Mouse (Mus musculus) mouse trophoblast stem cell (cell line): ENCODE measurements around the gene Hmgn2.
"Not testable (repeated sequence)": the region's sequence is repeated elsewhere in the genome, so short reads cannot be mapped to it uniquely, and the experiment has no call there.

Experiments used
- in situ Hi-C, 2 experiments: fragments of 300-500 bp; cut with MseI, MboI; formaldehyde crosslinking; loops; 2 replicates in 1 of 2; 3 replicates in 1 of 2; pipeline ENCODE4 v1.15.1; 2025

Hmgn2 gene

DNA sequence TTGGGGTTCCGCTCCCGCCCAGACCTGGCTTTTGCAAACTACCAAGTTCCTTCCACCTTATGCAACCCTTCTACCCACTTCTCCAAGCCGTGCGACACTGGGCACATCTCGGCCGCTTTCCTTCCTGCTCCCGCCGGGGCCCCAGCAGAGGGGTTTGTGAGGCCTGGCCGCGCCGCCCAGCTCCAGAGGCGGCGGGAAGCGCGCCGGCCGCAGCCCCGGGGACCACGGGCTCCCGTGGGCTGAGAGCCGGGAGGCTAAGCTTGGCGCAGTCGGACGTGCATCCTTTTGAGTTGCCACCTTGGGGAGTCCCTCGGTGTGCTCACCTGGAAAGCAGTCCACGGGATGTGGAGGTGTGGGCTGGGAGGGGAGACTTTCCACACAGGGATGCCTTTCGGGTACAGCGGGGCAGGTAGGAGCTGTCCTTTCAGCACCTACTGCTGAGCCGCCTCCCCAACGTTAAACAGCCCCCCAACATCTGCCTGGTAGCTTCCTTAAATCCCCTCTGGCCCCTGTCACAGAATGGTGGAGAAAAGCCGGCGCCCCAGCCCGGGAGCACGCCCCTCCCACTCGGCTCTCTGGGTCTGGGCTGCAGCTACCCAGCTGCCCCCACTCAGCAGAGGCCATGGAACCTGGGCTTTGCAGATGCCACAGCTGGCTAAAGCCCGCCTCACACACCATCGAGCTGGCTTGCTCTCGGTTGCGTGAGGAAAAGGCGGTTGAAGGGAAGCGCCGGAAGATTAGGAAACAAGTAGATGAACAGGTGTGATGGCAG is at the start of gene Hmgn2:
Gene Hmgn2 (minus strand): TSS at position 501 of the 772 bp plus-strand sequence.
- in situ Hi-C loops = no loop called here

DNA sequence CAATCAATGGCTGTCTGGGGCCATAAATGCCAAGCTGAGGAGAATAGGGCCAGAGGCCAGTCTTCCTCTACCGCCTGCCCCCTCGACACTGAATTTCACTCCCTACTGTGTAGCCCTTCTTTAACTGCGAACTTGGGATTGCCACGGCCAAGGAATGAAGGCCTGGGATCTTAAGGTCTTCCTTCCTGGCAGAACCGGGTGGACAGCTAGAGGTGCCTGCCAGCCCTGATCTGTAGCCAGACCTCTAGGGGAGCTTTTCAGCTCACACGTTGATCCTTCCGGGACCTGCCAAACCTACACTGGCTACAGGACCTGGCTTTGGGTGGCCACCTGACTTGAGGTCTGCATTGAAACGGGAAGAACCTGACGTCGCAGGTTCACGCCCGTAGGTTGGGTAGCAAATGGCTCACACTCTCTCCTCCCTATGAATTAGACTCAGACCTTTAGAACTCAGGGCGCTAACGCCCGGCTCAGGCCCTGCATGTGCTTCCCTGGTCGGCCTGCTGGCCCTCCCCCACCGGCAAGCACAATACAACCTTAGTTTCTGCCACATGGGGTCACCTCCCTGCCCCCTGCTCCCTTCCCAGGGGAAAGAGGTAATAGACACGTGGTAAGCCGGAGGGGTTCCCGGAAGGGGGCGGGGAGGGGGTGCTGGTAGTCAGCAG is 48.9 kb upstream of the Hmgn2 start:
- in situ Hi-C loops = no loop called here

DNA sequence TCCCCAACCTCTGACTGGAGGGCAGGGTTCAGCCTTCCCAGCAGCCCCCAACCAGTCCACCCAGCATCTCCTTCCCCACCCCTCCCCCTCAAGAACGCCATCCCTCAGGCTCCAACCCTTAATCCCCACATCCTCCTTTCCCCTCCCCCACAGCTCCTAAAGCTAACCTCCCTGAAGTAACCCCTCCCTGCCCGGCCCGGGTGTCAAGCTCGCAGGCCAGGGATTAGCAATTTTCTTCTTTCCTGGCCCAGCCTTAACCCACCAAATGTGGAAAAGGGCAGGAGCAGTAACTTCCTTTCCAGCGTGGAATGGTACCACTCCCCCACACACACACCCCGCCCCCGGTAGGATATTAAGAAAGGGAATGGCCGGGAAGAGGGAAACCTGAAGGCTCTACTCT is 48.3 kb upstream of the Hmgn2 start:
- in situ Hi-C loops = no loop called here

DNA sequence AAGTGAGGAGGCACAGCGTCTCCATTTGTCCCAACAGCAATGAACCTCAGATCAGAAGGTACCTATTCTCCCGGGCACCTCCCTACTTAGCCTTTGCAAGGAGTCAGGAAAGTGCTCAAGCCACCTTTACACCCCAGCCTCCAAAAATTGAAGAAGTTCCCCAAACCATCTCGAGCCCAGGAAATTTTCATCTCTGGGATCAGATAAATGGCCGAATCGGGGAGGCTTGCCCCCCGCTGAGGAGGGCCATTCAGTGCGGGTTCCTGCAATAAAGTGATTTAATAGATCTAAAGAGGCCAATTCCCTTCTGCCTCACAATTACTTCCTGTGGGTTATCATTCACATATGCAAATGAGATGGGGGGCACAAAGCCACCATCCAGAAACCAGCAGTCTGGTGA is 47.8 kb upstream of the Hmgn2 start:
- in situ Hi-C loops = no loop called here

DNA sequence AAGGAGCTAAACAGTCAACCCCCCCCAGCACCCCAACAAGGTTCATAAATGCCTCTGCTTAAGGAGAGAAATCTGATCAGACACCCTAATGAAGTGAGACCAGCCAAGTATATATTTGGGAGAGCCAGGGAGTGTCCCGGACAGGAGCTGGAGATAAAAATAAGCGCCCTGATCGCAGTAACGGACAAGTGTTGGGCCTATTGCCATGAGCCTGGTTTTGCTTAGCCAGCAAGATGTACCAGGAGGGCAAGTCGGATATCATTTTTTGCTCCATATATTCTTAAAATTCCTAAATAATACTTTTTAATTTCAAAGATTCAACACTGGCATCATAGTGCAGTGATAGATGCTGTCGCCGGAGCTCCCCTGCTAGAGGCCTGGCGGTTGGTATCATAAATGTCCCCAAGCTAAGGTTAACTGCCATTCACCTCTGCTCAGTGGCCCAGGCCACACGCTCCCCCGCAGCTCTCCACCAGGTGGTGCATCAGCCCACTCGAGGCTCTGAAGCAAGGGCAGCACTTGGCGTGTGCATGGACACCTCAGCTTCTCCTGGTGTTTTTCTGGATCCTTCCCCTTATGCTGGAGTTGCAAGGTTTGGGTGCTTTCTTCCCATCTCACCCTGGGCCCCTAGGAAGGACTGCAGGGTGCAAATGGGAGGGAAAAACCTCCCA is 44.5 kb upstream of the Hmgn2 start:
- in situ Hi-C loops = no loop called here

DNA sequence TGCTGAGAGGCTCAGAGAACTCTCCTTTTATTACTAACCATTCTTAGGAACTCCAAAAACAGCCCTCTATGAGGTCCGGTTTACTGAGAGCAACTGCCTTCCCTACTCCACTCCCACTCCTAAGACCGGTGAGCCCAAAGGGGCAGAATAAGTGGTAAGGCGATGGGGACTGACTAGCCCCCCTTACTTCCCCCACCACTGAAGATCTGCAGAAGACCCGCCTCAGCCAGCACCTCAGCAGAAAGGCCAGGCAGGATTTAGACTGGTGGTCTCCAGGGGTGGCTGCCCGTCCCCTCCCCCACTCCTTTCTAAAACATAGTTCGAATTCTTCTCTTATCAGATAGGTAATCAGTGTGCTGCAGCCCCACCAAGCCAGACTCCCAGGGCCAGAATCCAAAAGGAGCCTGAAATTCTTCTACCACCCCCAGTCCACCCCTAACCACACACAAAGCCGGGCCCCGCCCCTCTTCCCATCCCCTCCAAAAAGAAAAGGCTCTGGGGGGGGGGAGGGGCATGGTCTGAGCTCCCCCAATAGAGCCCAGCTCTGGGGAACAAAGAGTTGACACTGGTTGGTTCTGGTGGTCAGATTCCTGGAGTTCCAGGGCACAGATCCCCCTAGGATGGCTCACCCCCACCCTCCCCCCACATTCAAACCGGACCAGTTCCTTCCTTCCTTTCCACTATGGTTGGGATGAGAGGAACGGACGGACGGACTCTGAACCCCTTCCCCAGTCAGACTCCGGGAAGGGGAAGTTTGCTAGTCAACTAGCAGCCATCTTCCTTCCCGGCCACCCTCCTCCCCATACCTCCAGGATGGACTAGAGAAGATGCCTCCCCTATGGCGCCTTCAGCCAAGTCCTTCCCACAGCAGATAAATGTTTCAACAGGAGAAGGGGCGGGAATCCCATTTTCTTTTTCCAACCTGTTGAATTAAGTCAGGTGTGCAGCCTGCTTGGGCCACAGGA is 43.3 kb upstream of the Hmgn2 start:
- in situ Hi-C loops = no loop called here

DNA sequence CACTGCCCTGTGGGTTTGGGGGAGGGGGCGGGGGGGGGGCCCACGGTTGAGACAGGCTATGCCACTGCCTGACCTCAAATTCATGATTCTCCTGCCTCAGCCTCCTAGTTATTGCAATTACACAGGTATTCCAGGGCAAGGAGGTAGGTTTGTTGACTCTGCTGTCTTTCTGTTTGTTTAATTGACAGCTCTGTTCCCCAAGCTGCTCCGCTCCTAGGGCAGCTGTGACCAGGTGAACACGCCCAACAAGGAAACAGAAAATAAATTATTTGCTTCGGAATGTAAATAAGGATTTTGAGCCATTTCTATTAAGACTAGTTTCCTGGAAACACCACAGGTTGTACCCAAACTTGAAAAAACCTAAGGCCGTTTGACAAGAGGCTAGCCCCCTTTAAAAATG is 41.3 kb upstream of the Hmgn2 start:
- in situ Hi-C loops = no loop called here

DNA sequence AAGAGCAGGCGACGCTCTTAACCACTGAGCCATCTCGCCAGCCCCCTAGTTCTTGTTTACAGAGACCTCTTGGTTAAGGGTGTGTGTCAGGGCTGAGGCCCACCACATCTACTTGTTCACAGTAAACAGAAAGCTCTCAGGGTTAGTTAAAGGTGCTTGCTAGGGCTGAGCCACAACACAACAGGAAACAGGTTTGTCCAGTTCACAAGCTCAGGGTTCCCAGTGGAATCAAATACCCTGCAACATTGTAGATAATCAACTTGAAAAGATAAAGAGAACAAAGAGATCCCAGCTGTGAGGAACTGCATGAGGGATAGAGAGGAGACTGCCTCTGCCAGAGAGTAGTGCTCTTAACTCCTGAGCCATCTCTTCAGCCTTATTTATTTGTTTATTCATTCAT is 38.4 kb upstream of the Hmgn2 start:
- in situ Hi-C loops = no loop called here

DNA sequence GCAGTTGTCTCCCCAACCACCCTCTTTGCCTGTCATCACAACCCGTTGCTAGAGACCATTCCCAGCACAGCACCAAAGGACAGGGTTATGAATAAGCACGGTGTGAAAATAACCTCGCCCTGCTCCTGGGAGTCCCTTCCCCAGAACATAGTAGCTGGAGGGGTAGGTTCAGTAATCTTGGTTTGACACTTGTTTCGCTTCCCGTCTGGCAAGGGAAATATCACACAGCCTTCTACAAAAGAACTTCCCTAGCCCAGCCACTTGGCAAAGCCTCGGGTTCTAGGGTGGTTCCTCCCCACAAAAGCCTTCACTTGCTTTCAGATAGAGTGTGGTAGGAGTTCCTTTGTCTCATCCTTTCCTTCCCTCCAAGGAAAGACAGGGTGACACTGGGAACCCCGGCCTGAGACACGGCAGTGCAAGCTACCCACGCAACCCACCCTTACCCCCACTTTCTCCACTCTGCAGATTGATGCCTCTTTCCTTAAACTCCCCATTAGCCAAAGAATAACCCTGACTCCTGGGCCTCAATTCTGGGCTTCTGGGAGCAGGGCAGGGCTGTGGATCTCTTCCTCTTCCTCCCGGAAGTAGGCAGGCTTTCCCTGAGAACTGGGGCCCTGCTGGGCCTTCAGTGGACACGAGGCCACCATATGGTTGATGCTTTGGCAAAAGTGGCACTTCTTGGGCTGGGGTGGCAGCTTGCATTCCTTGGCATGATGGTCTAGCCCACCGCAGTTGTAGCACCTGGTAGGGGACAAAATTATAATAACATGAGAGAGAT is 37.3 kb upstream of the Hmgn2 start:
- in situ Hi-C loops = no loop called here

DNA sequence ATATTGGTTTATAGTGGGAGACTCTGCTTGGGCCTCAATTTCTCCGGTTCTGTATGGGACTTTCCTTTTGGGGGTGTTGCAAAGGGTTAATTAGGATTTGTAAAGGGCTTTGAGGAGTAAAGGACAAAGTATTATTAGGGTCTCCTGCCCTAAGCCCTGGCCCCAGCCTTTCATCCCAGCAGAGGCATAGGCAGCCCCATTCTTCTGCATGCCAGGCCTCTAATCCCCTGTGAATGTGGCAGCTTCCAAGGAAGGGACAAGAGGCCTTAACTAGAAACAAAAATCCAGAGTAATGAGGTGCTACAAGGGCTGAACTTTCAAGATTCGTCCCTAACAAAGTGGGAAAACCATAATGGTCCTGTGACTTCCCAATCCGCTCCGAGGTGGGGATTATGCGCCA is 34.5 kb upstream of the Hmgn2 start:
- in situ Hi-C loops = no loop called here

DNA sequence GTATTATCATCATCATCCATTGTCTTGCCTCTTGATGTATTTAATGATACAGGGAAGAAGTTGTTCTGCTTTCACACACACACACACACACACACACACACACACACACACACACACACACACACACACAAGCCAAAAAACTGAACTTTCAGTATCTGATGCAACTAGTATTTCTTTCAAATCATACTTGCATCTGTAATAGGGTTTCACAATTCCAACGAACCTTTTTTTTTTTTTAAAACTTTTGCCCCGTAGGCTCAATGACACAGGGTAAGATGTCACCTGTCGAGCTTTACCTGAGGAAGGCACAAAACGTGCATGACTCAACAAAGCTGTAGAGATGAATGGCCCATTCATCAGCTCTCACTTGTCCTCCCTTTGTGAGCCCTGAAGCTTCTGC is 33.8 kb upstream of the Hmgn2 start:
- in situ Hi-C loops = no loop called here

DNA sequence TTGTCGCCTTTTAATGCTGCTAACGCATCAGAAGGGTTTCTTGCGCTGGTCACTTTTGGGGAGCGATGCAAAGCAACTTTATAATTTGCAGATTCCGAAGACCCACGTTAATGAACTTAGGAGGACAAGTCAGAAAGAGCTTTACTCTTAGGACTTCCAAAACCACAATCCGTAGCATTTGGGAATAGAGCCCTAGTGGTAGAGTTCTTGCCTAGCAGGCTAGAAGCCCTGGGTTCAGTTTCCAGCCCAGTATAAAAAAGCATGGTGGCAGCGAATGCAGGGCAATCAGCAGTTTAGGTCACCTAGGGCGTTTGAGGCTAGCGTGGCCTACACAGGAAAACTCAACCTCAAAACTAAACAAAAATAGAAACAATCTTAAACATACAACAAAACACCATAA is 33.3 kb upstream of the Hmgn2 start:
- in situ Hi-C loops = no loop called here

DNA sequence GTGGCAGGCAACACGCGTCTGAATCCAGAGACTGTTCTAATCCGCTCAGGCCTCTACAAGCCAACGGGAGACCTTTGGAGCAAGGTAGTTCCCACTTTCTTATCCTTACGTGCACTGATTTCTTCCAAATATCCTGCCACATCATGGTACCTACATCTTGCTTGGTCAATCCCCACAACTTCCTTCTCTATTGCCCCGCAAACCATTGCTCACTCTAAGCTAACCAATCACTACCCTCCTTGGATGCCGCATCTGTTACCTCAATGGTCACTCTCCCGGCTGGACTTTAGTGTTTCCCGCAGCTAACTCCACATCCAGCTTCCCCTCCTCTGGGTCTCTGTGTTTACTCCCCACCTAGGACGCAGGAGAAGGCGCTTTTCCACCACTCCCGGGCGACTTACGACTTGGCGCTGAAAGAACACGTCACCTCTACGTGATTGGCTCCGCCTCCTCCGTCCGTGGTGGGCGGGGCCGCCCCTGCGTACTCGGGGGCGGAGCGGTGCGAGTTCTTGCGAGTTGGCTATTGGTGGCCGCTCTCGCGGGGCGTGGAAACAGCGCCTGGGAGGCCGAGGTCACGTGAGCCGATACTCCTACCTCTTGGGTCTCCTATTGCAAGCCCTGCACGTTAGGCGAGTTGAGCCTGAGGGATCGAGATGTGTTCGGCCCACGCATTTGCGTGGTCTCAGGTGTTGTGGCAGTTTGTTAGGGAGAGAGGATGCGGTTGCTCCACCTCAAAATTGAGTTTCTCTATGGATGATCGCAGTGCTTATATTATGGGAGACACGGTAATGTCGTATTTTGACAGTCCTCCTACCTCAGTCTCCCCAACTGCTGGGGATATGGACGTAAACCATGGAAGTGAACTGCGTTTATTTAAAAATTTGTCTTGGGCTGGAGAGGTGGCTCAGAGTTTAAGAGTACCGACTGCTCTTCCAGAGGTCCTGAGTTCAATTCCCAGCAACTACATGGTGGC is 32.3 kb upstream of the Hmgn2 start, which contains the start of gene Dhdds:
Gene Dhdds (minus strand): TSS at position 453 of the 973 bp plus-strand sequence.
- in situ Hi-C loops = no loop called here

DNA sequence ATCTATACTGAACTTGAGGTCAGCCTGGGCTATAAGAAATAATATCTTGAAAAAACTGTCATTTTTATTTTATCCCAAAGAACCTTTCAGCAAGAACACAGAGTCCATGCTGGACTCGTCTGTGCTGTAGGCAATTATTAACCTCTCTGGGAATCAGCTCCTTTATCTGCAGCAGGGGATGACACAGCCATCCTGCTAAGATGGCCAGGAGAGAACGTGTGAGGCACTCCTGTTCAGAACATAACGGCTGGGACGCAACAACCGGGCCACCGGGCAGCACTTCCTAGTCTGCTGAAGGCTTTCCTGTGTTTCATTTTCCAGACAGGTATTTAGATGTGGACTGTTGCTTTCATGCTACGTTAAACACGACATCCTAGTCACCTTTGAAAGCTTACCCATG is 26.2 kb upstream of the Hmgn2 start:
- in situ Hi-C loops = no loop called here

DNA sequence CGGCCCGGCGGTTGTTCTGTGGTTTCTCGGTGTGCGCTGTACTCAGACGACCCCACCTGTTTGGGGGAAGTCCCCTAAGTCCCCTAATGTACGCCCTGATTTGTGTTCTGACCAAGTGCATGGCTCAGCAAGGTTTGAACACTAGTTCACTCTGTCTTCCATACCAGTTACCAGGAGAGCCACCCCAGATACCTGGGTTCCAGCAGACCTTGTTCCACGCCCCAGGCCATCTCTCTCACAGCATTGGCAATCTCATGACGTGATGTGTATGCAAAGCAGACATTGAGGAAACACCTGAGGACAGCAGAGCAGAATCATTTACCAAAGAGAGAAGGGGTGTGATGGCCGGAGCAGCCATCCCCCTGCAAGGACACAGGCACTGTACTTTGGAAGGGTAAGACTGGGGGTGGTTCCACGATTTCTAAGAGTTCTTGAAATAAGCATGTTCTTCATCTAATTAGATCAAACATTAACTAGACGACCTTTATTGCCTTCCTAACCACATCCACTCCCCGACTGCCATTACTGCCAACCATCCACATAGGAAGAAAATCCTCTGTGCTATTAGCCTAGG is 22.7 kb upstream of the Hmgn2 start:
- in situ Hi-C loops = no loop called here

DNA sequence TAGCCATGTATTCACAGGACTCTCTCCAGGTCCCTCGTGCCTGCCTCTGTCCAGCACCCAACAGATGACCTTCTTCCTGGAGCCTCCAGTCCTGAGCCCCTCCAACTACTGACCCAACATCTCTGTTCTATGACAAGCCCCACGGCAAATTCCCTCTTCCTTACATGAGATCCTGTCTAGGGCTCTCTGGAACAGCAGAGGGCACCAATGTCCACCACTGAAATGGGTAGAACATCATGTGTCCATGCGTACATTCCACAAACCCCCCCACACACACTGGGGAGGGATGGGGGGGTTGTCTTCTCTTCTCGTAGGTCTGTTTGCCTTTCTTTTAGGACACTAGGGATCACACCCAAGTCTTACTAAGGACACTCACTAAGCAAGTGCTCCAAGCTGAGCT is 21.6 kb upstream of the Hmgn2 start:
- in situ Hi-C loops = no loop called here

DNA sequence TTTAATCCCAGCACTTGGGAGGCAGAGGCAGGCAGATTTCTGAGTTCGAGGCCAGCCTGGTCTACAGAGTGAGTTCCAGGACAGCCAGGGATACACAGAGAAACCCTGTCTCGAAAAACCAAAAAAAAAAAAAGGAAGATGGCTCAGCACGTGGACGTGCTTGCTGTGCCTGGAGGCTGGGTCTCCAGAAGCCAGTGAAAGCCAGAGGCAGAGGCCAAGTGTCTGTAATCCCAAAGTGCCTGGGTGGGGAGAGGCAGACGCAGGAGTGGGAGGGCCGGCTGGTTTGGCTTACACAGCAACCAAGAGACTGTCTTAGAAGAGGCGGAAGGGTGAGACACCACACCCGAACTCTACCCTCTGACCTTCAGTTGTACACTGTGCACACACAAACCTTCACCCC is 19.8 kb upstream of the Hmgn2 start:
- in situ Hi-C loops = not testable (repeated sequence)

DNA sequence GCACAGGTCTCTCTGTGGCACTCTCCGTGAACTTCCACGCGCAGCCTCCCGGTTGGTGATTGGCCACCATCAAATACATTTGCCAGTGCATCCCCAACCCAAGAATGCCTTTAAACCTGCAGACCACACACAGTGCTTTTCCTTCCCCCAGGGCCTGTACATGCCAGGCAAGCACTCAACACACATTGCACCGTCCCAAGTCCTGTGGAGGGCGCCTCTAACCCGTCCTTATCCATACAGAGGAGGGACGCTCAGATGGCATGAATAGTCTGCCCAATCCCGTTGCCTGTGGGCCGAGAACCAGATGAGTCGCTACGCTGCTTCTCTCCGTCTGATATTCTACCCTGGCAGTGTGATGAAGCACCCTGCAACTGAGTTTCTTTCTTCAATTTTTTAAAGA is 14.5 kb upstream of the Hmgn2 start:
- in situ Hi-C loops = no loop called here

DNA sequence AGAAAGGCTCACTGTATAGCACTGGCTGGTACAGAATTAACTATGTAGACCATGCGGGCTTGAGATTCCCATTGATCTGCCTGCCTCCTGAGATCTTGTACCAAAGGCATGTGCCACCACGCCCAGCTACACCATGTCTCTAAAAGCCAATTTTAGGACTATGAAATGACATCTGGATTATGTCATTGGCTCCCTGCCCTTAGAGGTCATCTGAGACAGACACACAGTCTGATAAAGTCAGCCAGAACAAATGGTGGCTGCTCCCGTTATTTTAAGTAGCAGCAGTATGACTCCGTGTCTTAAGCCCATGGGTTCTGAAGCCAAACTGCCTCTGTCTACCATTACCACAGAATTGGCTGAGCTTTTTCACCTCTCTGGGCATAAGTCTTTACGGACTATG is 12.0 kb upstream of the Hmgn2 start:
- in situ Hi-C loops = no loop called here
